Mouse (Mus musculus) midbrain, embryonic 11.5 days (tissue): ENCODE data around the gene Bfar. TPM values are rescaled to one million over a fixed set of nuclear protein-coding genes. Genes with fewer than 3 reads are reported as not detected.
"Not testable (repeated sequence)": the region's sequence is repeated elsewhere in the genome, so short reads cannot be mapped to it uniquely, and the experiment has no call there.

Source experiments
- ATAC-seq: fragments of 200-750 bp; cut with Nextera tagmentation; 2 replicates; pipeline ENCODE4 v1.8.0; 2017; ENCODE audit warnings: moderate TSS enrichment, moderate library complexity; ENCODE audit not compliant: low FRiP score
- DNase-seq: peaks from one replicate; pipeline ENCODE4 v3.0.0; 2015; ENCODE audit warnings: low spot score; ENCODE audit errors: missing footprints
- H3K27ac ChIP-seq: fragments of 300-500 bp; sonication (generic); 2 replicates; pipeline ENCODE4 v1.5.1; 2014; ENCODE audit warnings: low read depth, low read length
- H3K27me3 ChIP-seq: fragments of 300-500 bp; sonication (generic); 2 replicates; pipeline ENCODE4 v1.6.1; 2014; ENCODE audit warnings: mild to moderate bottlenecking, low read length, moderate library complexity, mixed read lengths; ENCODE audit not compliant: control insufficient read depth, insufficient read depth
- H3K36me3 ChIP-seq: fragments of 300-500 bp; sonication (generic); 2 replicates; pipeline ENCODE4 v1.6.1; 2014; ENCODE audit warnings: mild to moderate bottlenecking, low read length, moderate library complexity, mixed read lengths; ENCODE audit not compliant: control insufficient read depth, insufficient read depth
- H3K4me1 ChIP-seq: fragments of 300-500 bp; sonication (generic); 2 replicates; pipeline ENCODE4 v1.6.1; 2014; ENCODE audit warnings: low read length; ENCODE audit not compliant: control insufficient read depth, insufficient read depth
- H3K4me2 ChIP-seq: fragments of 300-500 bp; sonication (generic); 2 replicates; pipeline ENCODE4 v1.6.1; 2014; ENCODE audit warnings: mild to moderate bottlenecking, moderate library complexity
- H3K4me3 ChIP-seq: fragments of 300-500 bp; sonication (generic); 2 replicates; pipeline ENCODE4 v1.5.1; 2014; ENCODE audit warnings: low read depth, low read length
- H3K9ac ChIP-seq: fragments of 300-500 bp; sonication (generic); 2 replicates; pipeline ENCODE4 v1.6.1; 2014; ENCODE audit warnings: low read length
- H3K9me3 ChIP-seq: fragments of 300-500 bp; sonication (generic); 2 replicates; pipeline ENCODE4 v1.6.1; 2016; ENCODE audit warnings: low read length; ENCODE audit not compliant: control insufficient read depth
- WGBS: fragments of 180-500 bp; shearing (Covaris S2); extraction: QIAGEN DNeasy Blood & Tissue Kit; methylation state at CpG from one replicate; pipeline ENCODE4 v1.1.7; 2014; 5-methylcytosine and 5-hydroxymethylcytosine counted together
- polyA plus RNA-seq: library from polyadenylated mRNA; unstranded; fragments of >200 nt; fragmentation: Nextera tagmentation; extraction: Ambion mirVana; gene quantifications from 2 replicates; pipeline ENCODE4 v1.2.1, GENCODE M21; 2014

Gene Bfar
- polyA plus RNA-seq, 1 experiment from 2014 or later = 41.6 TPM

DNA sequence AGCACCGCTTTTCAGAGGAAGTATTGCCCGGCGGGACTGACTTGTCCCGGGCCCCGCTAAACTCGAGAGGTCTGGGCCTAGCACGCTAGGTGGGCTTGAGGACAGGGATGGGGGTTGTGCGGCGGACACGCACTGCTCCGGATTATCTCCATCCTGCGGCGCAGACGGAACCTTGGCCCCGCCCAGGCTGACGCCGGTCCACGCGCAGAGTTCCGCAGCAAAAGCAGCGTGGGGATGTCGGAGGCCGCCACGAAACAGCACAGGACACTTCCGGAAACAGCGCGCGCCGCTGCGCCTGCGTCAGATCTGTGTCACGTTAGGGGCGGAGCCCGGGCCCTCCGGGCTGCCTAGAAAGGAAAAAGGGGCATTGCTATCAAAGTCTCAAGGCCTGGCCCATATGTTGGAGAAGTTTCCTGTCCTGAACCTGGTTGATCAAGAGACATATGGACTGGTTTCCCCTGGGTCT, 3.7 kb upstream of the Bfar start, which contains the start of gene Parn:
Gene Parn, minus strand, starts transcription at position 293 of the 466 bp plus-strand sequence.
- Histone ChIP-seq H3K27me3 (no peaks in the 10 kb centered on the region), H3K4me1 (peaks cover 8% of the 10 kb centered on the region), H3K4me2 (peak within 1 kb of the TSS; percentile 84), H3K9me3 (no peaks in the 10 kb centered on the region), H3K27ac (no peak within 1 kb of the TSS), H3K9ac (peak within 1 kb of the TSS; percentile 79), H3K4me3 (peak within 1 kb of the TSS; percentile 77), H3K36me3 (0 out of 2 replicates have a peak, but pooled peaks cover 4% of the 10 kb centered on the region)
- under 1% methylated on average over 35 of the region's 35 CpGs for WGBS
- DNase-seq = peak; percentile 98
- peak; percentile 86 for ATAC-seq

DNA sequence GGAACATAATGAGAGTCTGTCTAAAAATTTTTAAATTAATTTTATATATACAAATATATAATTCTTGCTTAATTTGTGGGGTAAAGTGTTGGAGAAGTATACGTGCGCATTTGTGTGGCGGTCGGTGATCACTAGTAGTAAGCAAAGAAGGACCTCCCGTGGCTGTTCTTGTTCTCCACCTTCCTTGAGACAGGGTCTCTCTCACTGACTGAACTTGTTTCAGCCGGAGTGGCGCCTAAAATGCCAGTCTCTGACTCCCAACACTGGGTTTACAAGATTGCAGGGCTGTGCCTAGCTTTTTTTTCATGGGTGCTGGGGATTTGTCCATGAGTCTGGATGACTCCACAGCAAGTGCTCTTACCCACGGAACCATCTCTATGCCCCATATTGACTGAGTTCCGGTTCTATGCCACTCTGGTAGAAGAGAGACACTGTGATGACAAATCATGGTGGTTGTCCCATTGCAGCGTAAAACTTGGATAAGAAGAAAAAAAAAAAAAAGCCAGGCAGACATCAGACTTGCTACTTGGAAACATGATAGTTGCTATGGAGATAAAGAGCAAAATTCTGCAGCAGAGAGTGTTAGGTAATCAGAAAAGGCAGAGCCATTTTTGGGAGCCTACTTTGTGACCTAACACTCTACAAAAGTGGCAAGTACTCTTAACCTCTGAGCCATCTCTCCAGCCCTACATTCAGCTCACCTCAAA, 3.1 kb upstream of the Bfar start:
- 79% methylated on average over 10 of the region's 10 CpGs for WGBS
- Histone ChIP-seq H3K4me1 (peaks cover 8% of the 10 kb centered on the region), H3K4me3 (peak overlapping the region; percentile 77), H3K4me2 (peak overlapping the region; percentile 84; the same call in 1 of the 2 replicates), H3K36me3 (0 out of 2 replicates have a peak, but pooled peaks cover 3% of the 10 kb centered on the region), H3K9me3 (no peaks in the 10 kb centered on the region), H3K27me3 (no peaks in the 10 kb centered on the region), H3K27ac (no peak overlapping the region), H3K9ac (peak overlapping the region; percentile 79; the same call in 1 of the 2 replicates)
- peak; percentile 82 for DNase-seq
- ATAC-seq = no peak

DNA sequence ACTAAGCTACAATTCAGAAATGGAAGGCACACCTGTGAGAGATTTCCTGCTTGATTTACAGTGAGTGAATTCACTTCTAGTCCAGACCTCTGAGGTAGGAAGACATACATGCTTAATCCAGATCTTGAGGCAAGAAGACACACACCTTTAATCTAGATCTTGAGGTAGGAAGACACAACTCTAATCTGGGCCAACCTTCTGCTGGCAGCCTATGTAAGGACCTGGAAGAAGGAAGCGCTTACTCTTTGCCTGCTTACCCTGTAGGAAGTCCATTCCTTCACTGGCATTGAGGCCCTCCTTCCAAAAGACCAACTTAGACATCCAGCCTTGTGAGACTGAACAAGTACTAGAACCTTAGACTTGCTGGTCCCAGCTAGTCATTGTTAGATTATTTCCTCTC, 2.4 kb upstream of the Bfar start:
- Histone ChIP-seq H3K9ac (no peak overlapping the region), H3K27ac (no peak overlapping the region), H3K27me3 (no peaks in the 10 kb centered on the region), H3K36me3 (0 out of 2 replicates have a peak, but pooled peaks cover 2% of the 10 kb centered on the region), H3K4me2 (no peak overlapping the region), H3K9me3 (no peaks in the 10 kb centered on the region), H3K4me1 (peaks cover 8% of the 10 kb centered on the region), H3K4me3 (no peak overlapping the region)
- DNase-seq (no peak), ATAC-seq (no peak)
- 83% methylated on average over 1 of the region's 1 CpGs for WGBS

DNA sequence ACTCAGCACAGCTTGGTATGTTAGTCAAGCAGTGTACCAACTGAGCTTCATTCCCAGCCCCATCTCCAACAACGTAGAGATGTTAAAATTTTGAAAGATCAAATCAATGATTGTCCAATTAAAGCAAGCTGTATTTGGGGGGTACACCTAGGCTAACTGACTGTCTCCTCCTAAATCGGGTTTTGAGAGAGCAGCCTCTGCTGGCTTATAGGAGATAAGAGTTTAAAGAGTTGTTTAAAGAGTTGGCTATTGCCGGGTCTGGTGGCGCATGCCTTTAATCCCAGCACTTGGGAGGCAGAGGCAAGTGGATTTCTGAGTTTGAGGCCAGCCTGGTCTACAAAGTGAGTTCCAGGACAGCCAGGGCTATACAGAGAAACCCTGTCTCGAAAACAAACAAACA, 762 bp upstream of the Bfar start:
- not testable (repeated sequence) for H3K9ac ChIP-seq, ATAC-seq, DNase-seq, H3K27ac ChIP-seq, H3K36me3 ChIP-seq, H3K4me3 ChIP-seq, H3K4me1 ChIP-seq, H3K4me2 ChIP-seq, H3K27me3 ChIP-seq, H3K9me3 ChIP-seq
- 80% methylated on average over 5 of the region's 5 CpGs for WGBS

DNA sequence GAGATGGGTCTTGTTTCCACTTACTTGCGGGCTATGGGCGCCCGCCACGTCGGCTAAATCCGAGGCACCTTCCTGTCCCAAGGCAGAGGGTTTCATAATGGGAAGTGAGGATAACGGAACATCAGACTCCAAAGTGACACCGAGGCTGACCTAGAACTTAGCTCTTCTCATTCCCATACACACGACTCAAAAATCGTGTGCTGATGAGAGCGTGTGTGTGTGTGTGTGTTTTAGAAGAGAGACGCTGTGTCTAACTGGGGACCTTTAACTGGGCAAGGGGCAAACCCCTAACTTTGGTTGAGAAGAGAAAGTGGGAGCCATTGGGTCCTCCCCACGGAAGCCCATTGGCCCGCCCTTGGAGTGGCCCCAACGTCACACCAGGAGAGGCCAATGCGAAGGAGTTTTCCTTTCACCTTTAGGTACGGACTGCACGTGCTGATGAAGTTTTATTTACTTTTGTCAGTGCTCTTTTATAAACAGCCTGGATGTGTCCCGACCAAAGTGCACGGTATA, 784 bp downstream of the Bfar start:
- no peaks in the 10 kb centered on the region for H3K27me3 ChIP-seq
- peak; percentile 18; the same call in 1 of the 2 replicates for ATAC-seq
- no peaks in the 10 kb centered on the region for H3K9me3 ChIP-seq
- H3K36me3 ChIP-seq = peaks cover 9% of the 10 kb centered on the region
- peak overlapping the region; percentile 85 for H3K4me2 ChIP-seq
- H3K9ac ChIP-seq = peak overlapping the region; percentile 85
- peak; percentile 94 for DNase-seq
- H3K4me1 ChIP-seq = peaks cover 6% of the 10 kb centered on the region
- peak overlapping the region; percentile 76 for H3K4me3 ChIP-seq
- no peak overlapping the region for H3K27ac ChIP-seq
- WGBS = 2% methylated on average over 20 of the region's 20 CpGs

DNA sequence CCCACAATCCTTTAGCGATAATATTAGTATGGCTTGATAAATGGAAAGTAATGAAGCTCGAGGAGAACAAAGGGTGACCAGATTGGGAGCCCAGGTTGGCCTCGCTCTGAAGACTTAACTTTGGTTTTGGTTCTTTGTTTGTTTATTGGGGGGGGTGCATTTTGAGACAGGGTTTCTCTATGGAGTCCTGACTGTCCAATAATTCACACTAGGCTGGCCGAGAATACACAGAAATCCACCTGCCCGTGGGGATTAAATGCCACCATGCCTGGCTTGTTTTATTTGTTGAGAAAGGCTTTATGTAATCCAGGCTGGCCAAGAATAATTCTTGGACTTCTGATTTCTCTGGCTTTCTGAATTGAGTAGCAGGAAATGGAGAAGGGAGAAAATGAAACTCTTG, 1.5 kb downstream of the Bfar start:
- Histone ChIP-seq H3K4me2 (peak overlapping the region; percentile 85; the same call in 1 of the 2 replicates), H3K4me3 (no peak overlapping the region), H3K4me1 (peaks cover 5% of the 10 kb centered on the region), H3K36me3 (peaks cover 9% of the 10 kb centered on the region), H3K9me3 (no peaks in the 10 kb centered on the region), H3K9ac (no peak overlapping the region), H3K27ac (no peak overlapping the region), H3K27me3 (no peaks in the 10 kb centered on the region)
- ATAC-seq = no peak
- WGBS = 84% methylated on average over 5 of the region's 5 CpGs
- no peak for DNase-seq

DNA sequence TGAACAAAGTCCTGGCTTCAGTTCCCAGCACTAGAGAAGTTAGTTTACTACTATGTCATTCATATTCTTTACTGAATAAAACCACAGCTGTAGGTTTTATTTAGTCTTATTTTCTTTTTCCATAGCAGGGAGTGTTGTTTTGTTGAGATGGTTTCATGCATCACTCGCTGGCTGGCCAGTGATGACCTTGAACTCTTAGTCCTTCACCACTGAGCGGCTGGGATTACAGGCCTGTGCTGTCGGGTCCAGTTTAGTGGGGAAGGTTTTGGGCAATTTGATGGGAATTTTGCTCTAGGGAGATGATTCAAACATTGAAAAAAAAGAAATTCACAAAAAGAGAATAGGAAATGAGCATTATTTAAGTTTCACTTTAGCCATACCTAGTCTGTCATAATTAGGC, 2.9 kb downstream of the Bfar start:
- H3K9ac ChIP-seq = no peak overlapping the region
- WGBS = 91% methylated on average over 3 of the region's 3 CpGs
- H3K9me3 ChIP-seq = no peaks in the 10 kb centered on the region
- H3K36me3 ChIP-seq = peaks cover 9% of the 10 kb centered on the region
- H3K4me3 ChIP-seq = no peak overlapping the region
- H3K27ac ChIP-seq = no peak overlapping the region
- no peaks in the 10 kb centered on the region for H3K27me3 ChIP-seq
- DNase-seq (no peak), ATAC-seq (no peak)
- no peak overlapping the region for H3K4me2 ChIP-seq
- H3K4me1 ChIP-seq = peaks cover 5% of the 10 kb centered on the region

DNA sequence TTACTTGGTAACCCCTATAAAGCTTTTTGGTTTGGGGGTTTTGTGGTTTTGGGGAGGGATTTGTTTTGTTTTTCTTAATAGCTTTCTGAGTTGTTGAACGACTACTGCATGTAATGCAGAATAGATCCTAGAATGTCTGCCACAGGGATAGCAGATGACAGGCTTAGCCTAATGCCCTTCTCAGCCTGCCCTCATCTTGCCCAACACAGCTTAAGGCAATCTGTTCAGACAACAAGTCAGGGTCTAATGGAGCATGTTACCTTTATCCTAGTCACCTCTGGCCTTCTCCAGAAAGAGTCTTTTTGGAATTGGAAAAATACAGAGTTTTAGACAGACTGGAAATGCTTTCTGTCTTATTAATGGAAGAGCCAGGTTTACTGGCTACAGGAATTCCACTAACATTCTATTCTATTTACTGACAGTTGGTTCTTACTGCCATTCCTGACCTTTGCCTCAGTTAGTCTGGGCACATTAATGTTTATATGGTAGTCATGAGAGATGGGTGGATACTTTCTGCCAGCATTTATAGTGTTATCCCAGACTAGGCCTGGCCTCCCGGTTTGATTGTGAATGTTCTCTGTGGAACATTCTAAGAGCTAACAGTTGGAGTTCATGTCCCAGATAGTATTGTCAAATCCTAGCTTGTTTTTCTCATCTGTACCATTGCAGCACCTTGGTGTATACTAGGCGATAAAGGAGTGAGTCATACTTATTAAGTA, 7.1 kb downstream of the Bfar start:
- Histone ChIP-seq H3K36me3 (peaks cover 9% of the 10 kb centered on the region), H3K27me3 (no peaks in the 10 kb centered on the region), H3K4me1 (no peaks in the 10 kb centered on the region), H3K27ac (no peak overlapping the region), H3K4me3 (no peak overlapping the region), H3K4me2 (no peak overlapping the region), H3K9ac (no peak overlapping the region), H3K9me3 (no peaks in the 10 kb centered on the region)
- no peak for DNase-seq
- no peak for ATAC-seq
- 93% methylated on average over 3 of the region's 3 CpGs for whole genome bisulfite sequencing

DNA sequence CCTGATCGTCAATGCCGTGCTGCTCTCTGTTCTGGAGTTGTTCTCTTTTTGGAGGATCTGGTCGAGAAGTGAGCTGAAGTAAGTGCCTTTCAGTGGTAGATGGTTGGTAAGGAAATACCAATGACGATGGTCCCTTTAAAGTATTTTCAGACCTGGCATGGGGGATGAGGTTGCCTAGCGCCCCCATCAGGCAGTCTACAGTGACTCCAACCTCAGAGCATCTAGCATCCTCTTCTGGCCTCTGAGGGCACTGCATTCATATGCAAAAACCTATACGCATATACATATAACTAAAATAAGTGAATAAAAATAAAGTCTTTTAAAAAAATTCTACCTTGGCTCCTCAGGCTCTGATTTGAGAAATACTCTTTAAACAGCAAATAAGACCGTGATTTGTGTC, 27.3 kb downstream of the Bfar start:
- no peak overlapping the region for H3K27ac ChIP-seq
- H3K9me3 ChIP-seq = no peaks in the 10 kb centered on the region
- H3K27me3 ChIP-seq = no peaks in the 10 kb centered on the region
- peaks cover 15% of the 10 kb centered on the region for H3K36me3 ChIP-seq
- no peak for ATAC-seq
- H3K4me3 ChIP-seq = no peak overlapping the region
- no peak for DNase-seq
- no peak overlapping the region for H3K9ac ChIP-seq
- H3K4me1 ChIP-seq = no peaks in the 10 kb centered on the region
- 89% methylated on average over 7 of the region's 7 CpGs for WGBS
- no peak overlapping the region for H3K4me2 ChIP-seq
